Mouse (Mus musculus) layer of hippocampus, adult 9-10 months (tissue): ENCODE results near the gene Zfp334.

Experiments used
- DNase-seq: peaks from one replicate; pipeline ENCODE4 v3.0.0; 2022; ENCODE audit warnings: low spot score

The Zfp334 gene

DNA sequence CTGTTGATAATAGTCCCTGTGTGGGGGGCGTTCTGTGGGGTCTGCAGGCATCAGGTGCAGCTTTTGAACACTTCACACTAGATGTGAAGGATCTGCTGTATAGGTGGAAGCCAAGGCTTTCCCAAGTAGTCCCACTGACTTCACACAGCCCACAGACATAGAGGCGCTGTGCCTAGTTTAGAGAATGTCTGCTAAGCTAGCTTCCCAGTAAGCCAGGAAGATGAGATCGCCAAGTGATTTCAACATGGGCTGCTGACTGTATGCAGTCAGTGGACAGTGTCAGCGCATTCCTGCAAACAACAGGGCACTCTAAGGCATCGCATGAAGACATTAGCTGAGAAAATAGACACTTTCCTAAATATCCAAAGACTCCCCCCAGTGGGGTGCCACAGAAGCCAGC is 12.6 kb downstream of the Zfp334 start:
- DNase-seq = no peak

GRCm38 (mm10) chr2:165371066-165371465 is 17.0 kb downstream of the Zfp334 start:
- DNase-seq = no peak

- no peak for DNase-seq
Measured at GRCm38 (mm10) chr2:165370348-165370747, 17.7 kb downstream of the Zfp334 start.

DNA sequence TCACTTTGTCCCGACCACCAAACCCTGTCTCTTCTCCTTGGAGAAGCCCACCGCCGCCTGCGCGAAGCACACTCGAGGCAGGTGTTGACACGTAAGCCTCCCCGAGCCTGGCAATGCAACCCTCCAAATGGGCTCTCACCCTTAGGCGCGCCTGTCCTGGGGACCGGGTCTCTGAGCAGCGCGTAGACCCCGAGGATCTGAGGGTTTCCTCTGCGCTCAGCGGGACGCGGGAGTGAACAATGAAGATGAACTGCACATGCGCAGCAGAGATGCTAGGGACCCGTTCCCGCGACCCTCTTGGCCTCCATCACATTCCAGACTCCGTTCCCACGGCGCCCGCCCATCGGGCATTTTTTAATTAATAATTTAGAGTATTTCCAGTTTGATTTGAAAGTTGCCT is 19.6 kb downstream of the Zfp334 start, which contains the start of gene Zfp663:
Zfp663 (minus strand) TSS at position 234 of the 400 bp plus-strand sequence.
- DNase-seq = no peak

GRCm38 (mm10) chr2:165367868-165368439 is 20.1 kb downstream of the Zfp334 start:
- no peak for DNase-seq

DNA sequence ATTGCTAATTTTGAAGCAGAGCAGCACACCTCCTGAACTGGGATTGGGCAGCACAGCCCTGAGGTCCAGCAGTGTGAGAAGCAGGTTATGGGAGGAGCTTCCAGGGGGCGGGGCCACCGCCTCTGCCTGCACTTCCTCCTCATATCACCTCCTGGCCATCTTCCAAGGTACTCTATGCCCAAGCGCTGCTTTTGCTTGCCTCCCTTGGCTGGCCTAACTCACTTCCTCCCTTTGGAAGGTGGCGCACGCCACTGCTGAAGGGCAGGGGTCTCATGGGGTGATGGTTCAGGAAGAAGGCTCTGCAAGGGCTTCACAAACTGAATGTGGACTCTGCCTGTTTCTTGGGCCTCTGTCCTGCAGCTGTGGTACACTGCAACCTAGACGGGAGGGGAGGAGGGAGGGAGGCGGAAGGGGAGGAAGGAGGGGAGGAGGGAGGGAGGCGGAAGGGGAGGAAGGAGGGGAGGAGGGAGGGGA is 21.0 kb downstream of the Zfp334 start:
- DNase-seq = no peak

GRCm38 (mm10) chr2:165364334-165365091 is 23.5 kb downstream of the Zfp334 start:
- DNase-seq = no peak

DNA sequence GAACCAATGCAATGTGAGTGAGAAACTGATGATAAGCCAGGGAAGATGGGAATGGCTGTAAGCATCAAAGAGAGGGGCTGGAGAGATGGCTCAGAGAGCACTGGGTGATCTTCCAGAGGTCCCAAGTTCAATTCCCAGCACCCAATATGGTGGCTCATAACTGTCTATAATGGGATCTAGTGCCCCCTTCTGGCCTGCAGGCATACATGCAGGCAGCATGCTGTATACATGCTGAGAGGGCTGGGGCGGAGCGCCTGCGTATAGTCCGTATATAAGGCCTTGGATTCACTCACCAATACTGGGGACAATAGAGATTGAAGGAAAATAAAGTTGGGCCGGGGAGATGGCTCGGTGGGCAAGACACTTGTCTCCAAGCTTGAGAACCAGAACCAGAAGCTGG is 24.8 kb downstream of the Zfp334 start:
- no peak for DNase-seq

DNA sequence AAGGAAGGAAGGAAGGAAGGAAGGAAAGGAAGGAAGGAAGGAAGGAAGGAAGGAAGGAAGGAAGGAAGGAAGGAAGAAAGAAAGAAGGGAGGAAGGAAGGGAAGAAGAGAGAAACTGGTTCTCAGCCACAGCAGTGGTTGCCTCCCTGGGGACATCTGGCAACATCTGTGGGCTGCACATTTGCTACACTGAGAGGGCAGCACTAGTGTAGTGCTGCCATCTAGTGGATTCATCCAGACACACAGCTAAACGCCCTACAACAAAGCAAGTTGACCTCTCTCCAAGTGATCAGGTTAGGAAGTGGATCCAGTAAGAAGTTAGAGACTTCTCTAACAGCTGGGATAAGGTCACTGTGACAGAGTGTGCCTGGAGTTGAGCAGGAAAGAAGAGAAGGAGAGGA is 27.2 kb downstream of the Zfp334 start:
- no peak for DNase-seq

GRCm38 (mm10) chr2:165351828-165352513 is 36.1 kb downstream of the Zfp334 start:
- no peak for DNase-seq

DNA sequence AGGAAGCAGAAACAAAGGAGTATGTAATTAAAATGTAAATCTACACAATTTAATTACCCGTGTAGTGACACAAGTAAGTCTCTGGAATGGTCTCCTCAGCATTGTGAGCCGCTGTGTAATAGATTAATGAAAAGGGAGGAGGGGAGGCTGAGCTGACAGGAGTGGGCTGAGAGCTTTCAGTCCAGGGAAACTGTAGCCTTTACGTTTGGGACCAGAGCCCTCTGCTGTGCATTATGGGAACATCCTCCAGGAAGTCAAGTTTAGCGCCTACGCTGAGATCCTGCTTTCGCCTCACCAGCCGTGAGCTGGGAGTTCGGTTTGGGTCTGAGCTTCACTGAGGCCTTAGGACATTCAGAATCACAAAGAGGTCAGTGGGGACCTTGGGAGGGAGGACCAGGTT is 38.6 kb downstream of the Zfp334 start:
- DNase-seq = no peak

- no peak for DNase-seq
Measured at GRCm38 (mm10) chr2:165346180-165346579, 41.9 kb downstream of the Zfp334 start.

GRCm38 (mm10) chr2:165337191-165337590 is 50.9 kb downstream of the Zfp334 start:
- DNase-seq = no peak

- DNase-seq = no peak
Measured at GRCm38 (mm10) chr2:165332610-165333210, 55.3 kb downstream of the Zfp334 start.

DNA sequence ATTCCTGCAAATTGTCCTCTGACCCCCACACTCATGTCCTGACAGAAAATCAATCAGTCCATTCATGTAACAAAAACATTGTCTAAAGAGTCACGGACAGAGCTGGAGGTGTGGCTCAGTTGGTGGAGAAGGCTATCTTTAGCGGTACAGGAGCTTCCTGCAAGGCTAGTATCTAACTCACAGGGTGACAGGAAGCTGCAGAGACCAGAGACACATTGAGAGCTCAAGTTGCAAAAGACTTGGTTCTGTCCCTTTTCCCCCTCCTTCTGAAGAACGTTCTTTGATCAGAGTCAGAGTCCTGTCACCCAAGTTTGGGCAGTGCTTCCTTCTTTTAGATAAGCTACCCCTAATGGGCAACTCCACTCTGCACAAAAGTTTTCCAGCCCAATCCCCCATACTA is 58.4 kb downstream of the Zfp334 start:
- no peak for DNase-seq

DNA sequence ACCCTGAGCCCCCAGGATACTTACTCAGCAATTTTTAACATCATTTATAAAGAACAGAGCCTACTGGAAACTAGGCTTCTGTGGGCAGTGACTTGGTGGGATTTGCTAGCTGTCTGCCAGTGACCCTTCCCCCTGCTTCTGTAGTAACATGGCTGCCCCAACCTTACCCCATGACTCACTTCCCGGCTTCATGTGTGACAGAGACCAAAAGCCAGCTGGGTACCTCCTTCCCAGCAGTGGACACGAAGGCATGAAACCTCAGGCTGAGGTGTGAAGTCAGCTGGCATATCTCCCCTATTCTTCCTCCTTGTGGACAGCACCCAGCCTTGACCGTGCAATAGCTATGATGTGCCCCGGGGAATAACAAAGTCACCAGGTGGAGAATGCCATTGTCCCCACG is 59.3 kb downstream of the Zfp334 start:
- DNase-seq = no peak

DNA sequence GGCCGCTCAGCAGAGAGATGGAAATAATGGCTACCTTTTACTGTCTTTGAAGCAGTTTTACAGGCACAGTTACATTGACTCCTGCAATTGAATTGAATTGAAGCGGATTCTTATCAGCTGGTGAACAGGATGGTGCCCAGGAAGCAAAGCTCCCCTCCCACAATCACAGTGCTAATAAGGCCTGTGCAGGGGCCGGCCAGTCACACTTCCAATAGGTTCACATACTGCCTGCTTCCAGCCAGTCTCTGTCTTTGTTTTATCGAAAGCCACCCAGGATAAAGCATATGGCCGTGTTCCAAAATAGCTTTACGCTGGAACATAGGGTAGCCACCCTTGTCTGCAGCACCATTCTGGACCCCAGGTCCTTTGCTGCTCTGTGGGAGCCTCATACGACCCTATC is 60.7 kb downstream of the Zfp334 start:
- DNase-seq = no peak

DNA sequence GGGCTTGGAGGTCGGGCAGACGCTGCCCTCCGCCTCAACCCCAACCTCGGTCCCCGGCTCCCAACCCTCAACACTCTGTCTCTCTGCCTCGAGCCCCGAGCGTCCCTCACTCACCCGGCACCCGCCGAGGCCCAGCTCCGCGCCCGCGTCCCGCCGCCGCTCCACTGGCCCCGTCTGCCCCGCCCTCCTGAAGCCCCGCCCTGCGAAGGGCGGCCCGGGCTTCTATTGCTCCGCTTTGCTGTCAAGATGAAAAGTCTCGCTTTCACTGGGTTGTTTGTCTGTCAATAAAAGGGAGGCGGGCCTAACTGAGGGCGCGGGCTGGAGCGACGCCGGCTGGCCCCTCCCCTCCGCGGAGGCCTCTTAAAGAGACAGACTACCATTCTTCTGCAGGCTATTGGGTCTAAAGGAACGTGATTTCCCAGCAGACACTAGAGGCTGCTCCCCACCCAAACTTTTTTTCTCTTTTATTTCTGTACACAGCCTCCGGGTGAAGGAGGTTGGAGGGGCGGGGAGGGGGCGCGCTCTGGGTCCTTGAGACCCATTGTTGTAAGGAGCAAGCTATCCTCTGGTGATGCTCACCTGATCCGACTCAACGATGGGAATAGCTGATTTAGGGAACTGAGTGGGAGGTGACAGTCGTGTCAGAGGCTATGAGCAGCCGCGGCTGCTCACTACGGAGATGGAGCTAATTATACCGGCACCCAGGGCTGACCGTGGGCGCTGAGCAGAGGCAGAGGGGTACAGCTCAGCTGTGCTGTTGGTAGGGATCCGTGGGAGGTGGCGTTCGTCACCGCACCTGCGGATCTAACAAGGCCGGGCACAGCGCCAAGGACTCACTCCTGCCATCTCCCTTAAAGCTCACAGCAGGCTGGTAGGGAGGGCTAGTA is 61.5 kb downstream of the Zfp334 start, which contains the start of gene Elmo2:
Elmo2 (minus strand) TSS at position 176 of the 887 bp plus-strand sequence.
- peak; percentile 98 for DNase-seq

DNA sequence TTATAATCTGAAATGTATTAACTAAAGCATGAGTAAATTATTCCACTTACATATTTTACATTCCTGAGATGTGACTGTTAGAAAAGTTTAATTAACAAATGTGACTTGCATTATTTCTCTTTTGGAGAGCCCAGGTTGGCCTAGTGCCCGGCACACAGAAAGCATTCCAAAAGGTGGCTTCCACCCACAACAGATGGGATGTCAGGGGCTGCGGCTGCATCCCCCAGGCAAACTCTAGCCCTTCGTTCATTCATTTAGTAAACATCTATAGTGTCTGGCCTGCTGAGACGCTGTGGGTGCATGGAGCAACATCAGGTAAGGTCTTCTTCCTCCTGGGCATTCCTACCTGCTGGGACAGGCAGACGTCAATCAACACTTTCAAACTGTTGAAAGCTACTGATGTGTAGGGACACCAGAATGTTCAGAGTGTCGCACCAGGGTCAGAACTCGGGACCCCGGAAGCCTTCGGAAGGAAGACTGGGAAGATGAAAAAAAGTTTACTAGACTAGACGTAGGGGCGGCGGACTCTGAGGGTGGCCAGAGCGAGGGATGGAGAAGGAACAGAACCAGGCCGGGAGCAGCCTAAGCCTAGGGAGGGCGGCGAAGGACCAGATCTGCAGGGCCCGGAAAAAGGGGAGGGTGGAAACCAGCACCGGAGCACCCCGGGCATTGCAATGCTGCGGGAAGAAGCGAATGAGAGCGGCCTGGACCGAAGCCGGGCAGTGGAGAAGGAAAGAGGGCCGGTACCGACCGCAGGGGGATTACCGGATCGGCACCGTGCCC is 62.3 kb downstream of the Zfp334 start:
- no peak for DNase-seq
